Mouse (Mus musculus): ENCODE results near the gene Fpgs. TPM values are rescaled to one million over a fixed set of nuclear protein-coding genes. Genes with fewer than 3 reads are reported as not detected.
A peak's percentile ranks its signal among the peaks of the same experiment; 100 is the strongest.

Gene Fpgs
- polyA plus RNA-seq, 1 experiment = 26.0 TPM

DNA sequence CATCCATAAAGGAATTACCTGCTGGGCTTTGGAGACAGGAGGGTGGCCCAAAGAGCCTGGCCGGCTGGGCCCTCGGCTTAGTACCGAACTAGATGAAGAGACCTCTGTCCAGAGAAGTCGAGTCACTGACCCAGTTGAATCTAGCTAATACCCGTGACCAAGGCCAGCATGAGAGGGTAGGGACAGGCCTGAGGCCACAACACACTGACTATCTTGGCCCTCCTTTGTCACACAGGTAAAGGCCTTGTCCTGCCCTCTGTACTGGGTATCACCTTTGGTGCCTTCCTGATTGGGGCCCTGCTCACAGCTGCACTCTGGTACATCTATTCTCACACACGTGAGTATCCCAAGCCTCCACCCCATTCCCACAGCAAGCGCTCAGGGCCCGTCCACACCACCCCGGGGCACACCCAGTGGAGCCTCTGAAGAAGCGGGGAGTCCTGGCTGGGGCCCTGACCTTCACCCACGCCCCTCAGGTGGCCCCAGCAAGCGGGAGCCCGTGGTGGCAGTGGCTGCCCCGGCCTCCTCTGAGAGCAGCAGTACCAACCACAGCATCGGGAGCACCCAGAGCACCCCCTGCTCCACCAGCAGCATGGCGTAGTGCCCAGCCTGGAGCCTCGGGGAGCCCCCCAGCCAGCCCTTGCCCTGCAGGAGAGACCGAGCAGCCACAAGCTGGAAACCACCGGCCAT, 22.8 kb downstream of the Fpgs start:
- Histone ChIP-seq H3K27me3 (ENCODE audit: control insufficient read depth, insufficient read depth, low read length) (no peaks in the 10 kb centered on the region), H3K27ac (ENCODE audit: insufficient read depth, low read depth, low read length) (no peak overlapping the region), H3K4me3 (ENCODE audit: low read depth, low read length) (no peak overlapping the region), H3K4me1 (ENCODE audit: control insufficient read depth, insufficient read depth, insufficient read length, low read length) (no peaks in the 10 kb centered on the region; the same call in 1 of the 2 replicates), H3K36me3 (ENCODE audit: control insufficient read depth, insufficient read depth, low read length) (peaks cover 19% of the 10 kb centered on the region; the same call in 1 of the 2 replicates)
- TF ChIP-seq POLR2A (IDR thresholded peaks at IDR 0.05; ENCODE audit: low read depth, low read length) (no peak), CTCF (IDR thresholded peaks at IDR 0.05; ENCODE audit: extremely low read depth, insufficient read length, insufficient replicate concordance, low read depth, low read length) (no peak)
- 70% methylated on average over 19 of the region's 19 CpGs for WGBS

- no peaks in the 10 kb centered on the region; the same call in 1 of the 2 replicates for H3K4me1 ChIP-seq (ENCODE audit: control insufficient read depth, insufficient read depth, insufficient read length, low read length)
- H3K36me3 ChIP-seq (ENCODE audit: control insufficient read depth, insufficient read depth, low read length) = peaks cover 10% of the 10 kb centered on the region; the same call in 1 of the 2 replicates
- H3K27me3 ChIP-seq (ENCODE audit: control insufficient read depth, insufficient read depth, low read length) = no peaks in the 10 kb centered on the region
- peak overlapping the region; percentile 30; the same call in 1 of the 2 replicates for H3K27ac ChIP-seq (ENCODE audit: insufficient read depth, low read depth, low read length)
- TF ChIP-seq POLR2A (IDR thresholded peaks at IDR 0.05; ENCODE audit: low read depth, low read length) (no peak), CTCF (IDR thresholded peaks at IDR 0.05; ENCODE audit: extremely low read depth, insufficient read length, insufficient replicate concordance, low read depth, low read length) (no peak)
- no peak overlapping the region for H3K4me3 ChIP-seq (ENCODE audit: low read depth, low read length)
- WGBS = 56% methylated on average over 7 of the region's 7 CpGs
Measured at GRCm38 (mm10) chr2:32680051-32680451, 23.9 kb downstream of the Fpgs start.

DNA sequence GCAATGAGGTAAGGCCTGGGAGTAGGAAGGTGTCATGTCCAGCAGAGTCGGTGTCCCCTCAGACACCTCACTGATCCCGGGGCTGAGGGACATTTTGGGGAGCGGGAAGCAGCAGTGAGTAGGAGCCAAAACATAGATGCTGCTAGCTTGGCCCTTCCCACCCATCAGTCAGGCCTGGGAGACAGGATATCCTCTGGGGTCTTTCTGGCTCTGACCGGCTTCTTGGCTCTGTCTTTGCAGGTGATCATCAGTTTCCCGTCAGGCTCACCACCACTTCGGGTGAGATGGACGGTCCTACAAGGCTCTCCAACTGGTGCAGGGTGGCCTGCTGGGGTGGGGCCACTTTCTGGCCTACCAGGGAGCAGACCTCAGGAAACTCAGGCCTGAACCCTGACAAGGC, 26.3 kb downstream of the Fpgs start:
- H3K27me3 ChIP-seq (ENCODE audit: control insufficient read depth, insufficient read depth, low read length) = no peaks in the 10 kb centered on the region
- H3K4me1 ChIP-seq (ENCODE audit: control insufficient read depth, insufficient read depth, insufficient read length, low read length) = peaks cover 13% of the 10 kb centered on the region
- H3K36me3 ChIP-seq (ENCODE audit: control insufficient read depth, insufficient read depth, low read length) = no peaks in the 10 kb centered on the region
- no peak overlapping the region for H3K4me3 ChIP-seq (ENCODE audit: low read depth, low read length)
- WGBS = 90% methylated on average over 7 of the region's 7 CpGs
- no peak overlapping the region for H3K27ac ChIP-seq (ENCODE audit: insufficient read depth, low read depth, low read length)
- TF ChIP-seq POLR2A (IDR thresholded peaks at IDR 0.05; ENCODE audit: low read depth, low read length) (no peak), CTCF (IDR thresholded peaks at IDR 0.05; ENCODE audit: extremely low read depth, insufficient read length, insufficient replicate concordance, low read depth, low read length) (no peak)

DNA sequence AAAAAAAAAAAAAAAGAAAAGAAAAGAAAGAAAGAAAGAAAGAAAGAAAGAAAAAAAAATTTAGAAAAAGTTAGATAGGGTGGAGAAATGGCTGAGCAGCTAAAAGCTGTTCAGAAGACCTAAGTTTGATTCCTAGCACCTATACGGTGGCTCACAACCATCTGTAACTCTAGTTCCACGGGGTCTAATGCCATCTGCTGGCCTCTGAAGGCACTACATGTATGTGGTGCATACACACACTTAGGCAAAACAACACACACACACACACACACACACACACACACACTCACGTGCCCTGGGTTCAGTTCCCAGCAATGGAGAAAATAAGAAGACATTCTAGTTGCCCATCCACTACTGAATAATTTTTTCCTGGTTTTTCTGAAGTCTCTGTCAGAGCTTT, 27.1 kb downstream of the Fpgs start:
- H3K4me1 ChIP-seq (ENCODE audit: control insufficient read depth, insufficient read depth, insufficient read length, low read length) = peaks cover 14% of the 10 kb centered on the region
- H3K36me3 ChIP-seq (ENCODE audit: control insufficient read depth, insufficient read depth, low read length) = no peaks in the 10 kb centered on the region
- H3K27me3 ChIP-seq (ENCODE audit: control insufficient read depth, insufficient read depth, low read length) = no peaks in the 10 kb centered on the region
- 95% methylated on average over 3 of the region's 3 CpGs for WGBS
- H3K4me3 ChIP-seq (ENCODE audit: low read depth, low read length) = no peak overlapping the region
- no peak overlapping the region for H3K27ac ChIP-seq (ENCODE audit: insufficient read depth, low read depth, low read length)
- TF ChIP-seq POLR2A (IDR thresholded peaks at IDR 0.05; ENCODE audit: low read depth, low read length) = no peak
- no peak for TF ChIP-seq CTCF (IDR thresholded peaks at IDR 0.05; ENCODE audit: extremely low read depth, insufficient read length, insufficient replicate concordance, low read depth, low read length)

GRCm38 (mm10) chr2:32673176-32673917, 30.6 kb downstream of the Fpgs start:
- Histone ChIP-seq H3K4me3 (ENCODE audit: low read depth, low read length) (peak overlapping the region; percentile 16), H3K27me3 (ENCODE audit: control insufficient read depth, insufficient read depth, low read length) (no peaks in the 10 kb centered on the region), H3K4me1 (ENCODE audit: control insufficient read depth, insufficient read depth, insufficient read length, low read length) (peaks cover 14% of the 10 kb centered on the region), H3K36me3 (ENCODE audit: control insufficient read depth, insufficient read depth, low read length) (no peaks in the 10 kb centered on the region), H3K27ac (ENCODE audit: insufficient read depth, low read depth, low read length) (peak overlapping the region; percentile 67)
- TF ChIP-seq POLR2A (IDR thresholded peaks at IDR 0.05; ENCODE audit: low read depth, low read length) = no peak
- TF ChIP-seq CTCF (IDR thresholded peaks at IDR 0.05; ENCODE audit: extremely low read depth, insufficient read length, insufficient replicate concordance, low read depth, low read length) = no peak
- 21% methylated on average over 16 of the region's 16 CpGs for WGBS

DNA sequence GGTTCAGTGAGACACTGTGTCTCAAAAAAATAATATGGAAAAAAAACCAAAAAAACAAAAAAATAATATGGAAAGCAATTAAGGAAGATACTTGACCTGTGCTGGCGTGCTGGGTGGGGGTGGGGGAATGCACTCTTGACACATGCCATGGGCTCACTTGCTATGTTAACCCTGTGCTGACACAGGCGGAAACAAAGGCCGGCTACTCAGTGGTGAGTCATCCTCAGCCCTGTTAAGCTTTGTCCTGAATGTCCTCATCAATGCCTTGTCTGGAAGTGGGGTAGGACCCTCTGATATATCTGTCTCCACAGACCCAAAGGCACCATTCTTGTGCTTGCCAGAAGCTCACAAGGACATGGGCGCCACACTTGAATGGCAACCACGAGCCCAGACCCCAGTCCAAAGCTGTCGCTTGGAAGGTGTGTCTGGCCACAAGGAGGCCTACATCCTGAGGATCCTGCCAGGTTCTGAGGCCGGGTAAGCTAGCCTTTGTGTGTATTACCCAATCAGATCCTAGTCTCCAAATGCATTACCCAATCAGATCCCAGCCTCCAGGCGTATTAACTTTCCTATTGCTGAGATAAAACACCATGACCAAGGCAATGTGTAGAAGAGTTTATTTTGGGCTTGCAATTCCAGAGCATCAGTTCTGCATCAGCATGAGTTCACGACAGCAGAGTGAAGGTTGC, 31.9 kb downstream of the Fpgs start:
- Histone ChIP-seq H3K27me3 (ENCODE audit: control insufficient read depth, insufficient read depth, low read length) (no peaks in the 10 kb centered on the region), H3K27ac (ENCODE audit: insufficient read depth, low read depth, low read length) (no peak overlapping the region), H3K4me3 (ENCODE audit: low read depth, low read length) (no peak overlapping the region), H3K4me1 (ENCODE audit: control insufficient read depth, insufficient read depth, insufficient read length, low read length) (peaks cover 14% of the 10 kb centered on the region), H3K36me3 (ENCODE audit: control insufficient read depth, insufficient read depth, low read length) (no peaks in the 10 kb centered on the region)
- WGBS = 85% methylated on average over 9 of the region's 9 CpGs
- TF ChIP-seq CTCF (IDR thresholded peaks at IDR 0.05; ENCODE audit: extremely low read depth, insufficient read length, insufficient replicate concordance, low read depth, low read length) (no peak), POLR2A (IDR thresholded peaks at IDR 0.05; ENCODE audit: low read depth, low read length) (no peak)

DNA sequence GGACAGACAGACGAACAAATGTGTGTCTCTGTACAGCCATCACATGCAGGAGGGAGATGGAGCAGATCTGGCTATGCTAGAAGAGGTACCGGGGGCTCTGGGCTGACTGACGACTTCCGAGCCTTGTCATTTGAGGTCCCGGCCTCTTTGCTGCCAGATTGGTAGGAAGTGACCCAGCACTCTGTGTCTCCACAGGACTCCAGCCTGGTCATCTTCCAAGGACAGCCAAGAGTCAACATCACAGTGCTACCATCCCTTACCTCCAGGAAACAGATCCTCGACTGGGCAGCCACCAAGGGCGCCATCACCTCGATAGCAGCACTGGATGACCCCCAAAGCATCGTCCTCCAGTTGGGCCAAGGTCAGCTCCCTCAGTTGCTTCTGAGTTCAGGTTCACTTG, 32.8 kb downstream of the Fpgs start:
- TF ChIP-seq POLR2A (IDR thresholded peaks at IDR 0.05; ENCODE audit: low read depth, low read length) = no peak
- no peak for TF ChIP-seq CTCF (IDR thresholded peaks at IDR 0.05; ENCODE audit: extremely low read depth, insufficient read length, insufficient replicate concordance, low read depth, low read length)

More for the DNA sequence above, 32.8 kb downstream of the Fpgs start:
- Histone ChIP-seq H3K36me3 (ENCODE audit: control insufficient read depth, insufficient read depth, low read length) (no peaks in the 10 kb centered on the region), H3K4me3 (ENCODE audit: low read depth, low read length) (no peak overlapping the region), H3K4me1 (ENCODE audit: control insufficient read depth, insufficient read depth, insufficient read length, low read length) (peaks cover 14% of the 10 kb centered on the region), H3K27ac (ENCODE audit: insufficient read depth, low read depth, low read length) (no peak overlapping the region), H3K27me3 (ENCODE audit: control insufficient read depth, insufficient read depth, low read length) (no peaks in the 10 kb centered on the region)
- 84% methylated on average over 9 of the region's 9 CpGs for WGBS

Measured in small intestine, adult 2 months (tissue).